Mouse (Mus musculus) testis, adult 2 months (tissue): Measurements from ENCODE around the gene Gnaq. TPM values are rescaled to one million over a fixed set of nuclear protein-coding genes. Genes with fewer than 3 reads are reported as not detected.
A peak's percentile ranks its signal among the peaks of the same experiment; 100 is the strongest.
"Not testable (repeated sequence)": the region's sequence is repeated elsewhere in the genome, so short reads cannot be mapped to it uniquely, and the experiment has no call there.

Experiments
- H3K27ac ChIP-seq: fragments of 200-500 bp; 2 replicates; pipeline ENCODE4 v1.5.1; 2012; ENCODE audit warnings: low read depth, low read length; ENCODE audit not compliant: control insufficient read depth, insufficient read depth
- H3K27me3 ChIP-seq: fragments of 200-500 bp; 2 replicates; pipeline ENCODE4 v1.6.1; 2012; ENCODE audit warnings: mild to moderate bottlenecking, low read length, moderate library complexity; ENCODE audit not compliant: control insufficient read depth, insufficient read depth
- H3K36me3 ChIP-seq: fragments of 200-500 bp; 2 replicates; pipeline ENCODE4 v1.6.1; 2012; ENCODE audit warnings: mild to moderate bottlenecking, low read length; ENCODE audit not compliant: control insufficient read depth, insufficient read depth
- H3K4me1 ChIP-seq: fragments of 200-500 bp; 2 replicates; pipeline ENCODE4 v1.6.1; 2012; ENCODE audit warnings: low read length; ENCODE audit not compliant: control insufficient read depth, insufficient read depth
- H3K4me3 ChIP-seq: fragments of 200-500 bp; 2 replicates; pipeline ENCODE4 v1.5.1; 2012; ENCODE audit warnings: low read depth, mild to moderate bottlenecking, low read length, moderate library complexity, mixed read lengths; ENCODE audit not compliant: control insufficient read depth
- CTCF ChIP-seq: fragments of 200-500 bp; IDR thresholded peaks from 2 replicates; pipeline ENCODE4 v1.5.1; 2012; ENCODE audit warnings: low read depth, mild to moderate bottlenecking, inconsistent platforms, low read length, moderate library complexity; ENCODE audit not compliant: control insufficient read depth, insufficient read depth, insufficient replicate concordance
- POLR2A ChIP-seq: fragments of 200-500 bp; IDR thresholded peaks from 2 replicates; pipeline ENCODE4 v1.6.1; 2012; ENCODE audit warnings: low read depth, mild to moderate bottlenecking, inconsistent platforms, low read length, moderate library complexity; ENCODE audit not compliant: control insufficient read depth
- polyA plus RNA-seq: library from polyadenylated mRNA; depleted of rRNA; stranded (reverse); fragments of >200 nt; gene quantifications from 2 replicates; pipeline ENCODE4 v1.2.3, GENCODE M21; 2012

Gene Gnaq
- polyA plus RNA-seq, 1 experiment = 5.5 TPM

GRCm38 (mm10) chr19:16260973-16261372 is 128.3 kb downstream of the Gnaq start:
- Histone ChIP-seq H3K36me3 (no peaks in the 10 kb centered on the region), H3K27me3 (no peaks in the 10 kb centered on the region), H3K4me3 (no peak overlapping the region), H3K27ac (no peak overlapping the region), H3K4me1 (no peaks in the 10 kb centered on the region)
- TF ChIP-seq CTCF = no peak
- TF ChIP-seq POLR2A = no peak

- no peaks in the 10 kb centered on the region for H3K4me1 ChIP-seq
- H3K27ac ChIP-seq = no peak overlapping the region
- no peak overlapping the region for H3K4me3 ChIP-seq
- H3K27me3 ChIP-seq = no peaks in the 10 kb centered on the region
- TF ChIP-seq CTCF (no peak), POLR2A (no peak)
- no peaks in the 10 kb centered on the region for H3K36me3 ChIP-seq
Measured at GRCm38 (mm10) chr19:16261631-16262030, 129.0 kb downstream of the Gnaq start.

GRCm38 (mm10) chr19:16262340-16262739 is 129.7 kb downstream of the Gnaq start:
- no peaks in the 10 kb centered on the region for H3K4me1 ChIP-seq
- TF ChIP-seq POLR2A (no peak), CTCF (no peak)
- H3K36me3 ChIP-seq = no peaks in the 10 kb centered on the region
- H3K4me3 ChIP-seq = no peak overlapping the region
- no peak overlapping the region for H3K27ac ChIP-seq
- no peaks in the 10 kb centered on the region for H3K27me3 ChIP-seq

GRCm38 (mm10) chr19:16267362-16267761 is 134.7 kb downstream of the Gnaq start:
- not testable (repeated sequence) for H3K27ac ChIP-seq, H3K27me3 ChIP-seq, H3K4me1 ChIP-seq, H3K36me3 ChIP-seq
- H3K4me3 ChIP-seq = peak overlapping the region; percentile 27; the same call in 1 of the 2 replicates

GRCm38 (mm10) chr19:16270236-16270635 is 137.6 kb downstream of the Gnaq start:
- H3K4me1 ChIP-seq = no peaks in the 10 kb centered on the region
- no peaks in the 10 kb centered on the region for H3K27me3 ChIP-seq
- H3K36me3 ChIP-seq = no peaks in the 10 kb centered on the region
- no peak overlapping the region for H3K4me3 ChIP-seq
- no peak for TF ChIP-seq CTCF
- no peak overlapping the region for H3K27ac ChIP-seq

- Histone ChIP-seq H3K4me1 (no peaks in the 10 kb centered on the region), H3K36me3 (no peaks in the 10 kb centered on the region), H3K4me3 (no peak overlapping the region), H3K27me3 (no peaks in the 10 kb centered on the region), H3K27ac (no peak overlapping the region)
- TF ChIP-seq CTCF (no peak), POLR2A (no peak)
Measured at GRCm38 (mm10) chr19:16271002-16271401, 138.4 kb downstream of the Gnaq start.

GRCm38 (mm10) chr19:16273021-16273420 is 140.4 kb downstream of the Gnaq start:
- no peaks in the 10 kb centered on the region for H3K4me1 ChIP-seq
- H3K27me3 ChIP-seq = no peaks in the 10 kb centered on the region
- no peaks in the 10 kb centered on the region for H3K36me3 ChIP-seq
- TF ChIP-seq POLR2A (no peak), CTCF (no peak)
- H3K27ac ChIP-seq = no peak overlapping the region
- H3K4me3 ChIP-seq = no peak overlapping the region

- Histone ChIP-seq H3K36me3 (no peaks in the 10 kb centered on the region), H3K27me3 (no peaks in the 10 kb centered on the region), H3K4me3 (no peak overlapping the region), H3K27ac (no peak overlapping the region), H3K4me1 (no peaks in the 10 kb centered on the region)
- TF ChIP-seq CTCF (no peak), POLR2A (no peak)
Measured at GRCm38 (mm10) chr19:16280231-16280630, 147.6 kb downstream of the Gnaq start.
